Mouse (Mus musculus) liver, postnatal 0 days (tissue): ENCODE results near the gene Nlrp10.

Source experiments
- CTCF ChIP-seq: sonication (generic); IDR thresholded peaks from 2 replicates; pipeline ENCODE4 v1.5.1; 2016; ENCODE audit warnings: antibody characterized with exemption, low read depth
- EP300 ChIP-seq: IDR thresholded peaks from 2 replicates; pipeline ENCODE4 v1.6.1; 2016; ENCODE audit warnings: antibody characterized with exemption, low read depth, mild to moderate bottlenecking

- TF ChIP-seq CTCF (no peak), EP300 (no peak)
Measured at GRCm38 (mm10) chr7:108949301-108949700, 19.3 kb upstream of the Nlrp10 start.
